ENCODE assay signal across 11 mouse cellular contexts in the genomic region with DNA sequence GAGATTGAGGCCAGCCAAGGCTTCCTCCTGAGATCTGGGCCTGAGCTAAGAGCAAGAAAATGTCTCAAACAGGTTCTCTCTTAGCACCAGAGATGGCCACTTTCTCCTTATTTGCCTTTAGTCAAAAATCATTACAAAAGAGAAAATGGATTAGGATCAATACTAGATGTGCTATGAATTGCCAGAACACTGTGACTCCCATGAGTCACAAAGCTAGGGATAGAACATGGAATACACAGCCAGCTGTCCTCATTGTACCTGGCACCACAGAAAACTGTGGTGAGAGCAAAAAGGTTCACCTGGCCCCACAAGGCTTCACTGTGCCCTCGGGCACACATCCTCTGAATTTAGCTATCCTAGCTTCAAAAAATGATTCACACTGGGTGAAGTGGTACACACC. TPM values are rescaled to one million over a fixed set of nuclear protein-coding genes. Genes with fewer than 3 reads are reported as not detected.
DNase-seq lines count a peak whose midpoint lies in the region; ATAC-seq and TF ChIP-seq lines count a peak whose summit lies in the region.
"Had no signal": no experiment of that assay in that cellular context is flagged by ENCODE, and none has a peak within 500 bp of the region (broad histone marks: within the 10 kb centered on the region; RNA-seq: fewer than 3 reads in every experiment).

No protein-coding gene starts in this region.

- peaks cover 49% of the 10 kb centered on the region for H3K4me1 ChIP-seq in forebrain, embryonic 13.5 days
- H3K4me1 ChIP-seq in forebrain, embryonic 16.5 days (replicated peaks; ENCODE audit: control insufficient read depth, insufficient read depth, low read length) = peaks cover 34% of the 10 kb centered on the region
- peaks cover 18% of the 10 kb centered on the region for H3K4me1 ChIP-seq in liver, adult 2 months (ENCODE audit: control insufficient read depth, insufficient read depth, low read length)
- peaks cover 27% of the 10 kb centered on the region for H3K4me1 ChIP-seq in liver, embryonic 11.5 days (replicated peaks; ENCODE audit: control insufficient read depth, insufficient read depth, low read length)
- peaks cover 27% of the 10 kb centered on the region for H3K4me1 ChIP-seq in brown adipose tissue, adult 24 weeks (ENCODE audit: control insufficient read depth, insufficient read depth, insufficient read length, low read length)
- H3K4me1 ChIP-seq in forebrain, embryonic 10.5 days = peaks cover 39% of the 10 kb centered on the region

- H3K36me3 ChIP-seq in forebrain, embryonic 13.5 days (ENCODE audit: poor library complexity, severe bottlenecking) = 0 out of 2 replicates have a peak, but pooled peaks cover 7% of the 10 kb centered on the region
- no peaks in the 10 kb centered on the region for H3K36me3 ChIP-seq in forebrain, embryonic 16.5 days (ENCODE audit: control insufficient read depth, insufficient read depth)
- peaks cover 4% of the 10 kb centered on the region; the same call in 1 of the 2 replicates for H3K36me3 ChIP-seq in liver, adult 2 months (ENCODE audit: control insufficient read depth, insufficient read depth, low read length)
- no peaks in the 10 kb centered on the region; the same call in 1 of the 2 replicates for H3K36me3 ChIP-seq in liver, embryonic 11.5 days (ENCODE audit: control insufficient read depth, insufficient read depth, low read length)
- H3K36me3 ChIP-seq in forebrain, embryonic 10.5 days (replicated peaks) = peaks cover 22% of the 10 kb centered on the region

- H3K9me3 ChIP-seq in forebrain, embryonic 13.5 days (replicated peaks) = no peaks in the 10 kb centered on the region
- no peaks in the 10 kb centered on the region for H3K9me3 ChIP-seq in forebrain, embryonic 16.5 days (ENCODE audit: control insufficient read depth, low read length)
- no peaks in the 10 kb centered on the region for H3K9me3 ChIP-seq in liver, embryonic 11.5 days (ENCODE audit: control insufficient read depth, low read length)
- no peaks in the 10 kb centered on the region for H3K9me3 ChIP-seq in forebrain, embryonic 10.5 days

- no peak overlapping the region for H3K4me2 ChIP-seq in forebrain, embryonic 13.5 days
- no peak overlapping the region for H3K4me2 ChIP-seq in forebrain, embryonic 16.5 days (ENCODE audit: low read length)
- no peak overlapping the region for H3K4me2 ChIP-seq in liver, embryonic 11.5 days

- TF ChIP-seq CTCF in liver, adult 2 months (IDR thresholded peaks at IDR 0.05; ENCODE audit: low read depth, low read length) = no peak

- H3K27ac ChIP-seq in forebrain, embryonic 13.5 days = no peak overlapping the region
- H3K27ac ChIP-seq in forebrain, embryonic 16.5 days (ENCODE audit: low read length) = no peak overlapping the region
- H3K27ac ChIP-seq in liver, adult 2 months (replicated peaks; ENCODE audit: insufficient read depth, low read depth, low read length) = peak overlapping the region; percentile 36; the same call in 1 of the 2 replicates
- H3K27ac ChIP-seq in liver, embryonic 11.5 days (ENCODE audit: low read depth, low read length) = no peak overlapping the region
- H3K27ac ChIP-seq in brown adipose tissue, adult 24 weeks (replicated peaks; ENCODE audit: low read depth, low read length) = 0 out of 2 replicates have a peak overlapping the region, but pooled peaks have one; percentile 4
- no peak overlapping the region for H3K27ac ChIP-seq in forebrain, embryonic 10.5 days

- no peak for ATAC-seq in forebrain, embryonic 13.5 days
- ATAC-seq in forebrain, embryonic 16.5 days = no peak
- no peak for ATAC-seq in liver, embryonic 11.5 days (replicated peaks; ENCODE audit: low FRiP score)

- no peaks in the 10 kb centered on the region for H3K27me3 ChIP-seq in forebrain, embryonic 13.5 days
- no peaks in the 10 kb centered on the region for H3K27me3 ChIP-seq in forebrain, embryonic 16.5 days (replicated peaks; ENCODE audit: control insufficient read depth, insufficient read depth, low read length)
- H3K27me3 ChIP-seq in liver, adult 2 months (ENCODE audit: control insufficient read depth, insufficient read depth, low read length) = no peaks in the 10 kb centered on the region
- no peaks in the 10 kb centered on the region for H3K27me3 ChIP-seq in liver, embryonic 11.5 days (replicated peaks; ENCODE audit: control insufficient read depth, insufficient read depth, low read length)
- H3K27me3 ChIP-seq in forebrain, embryonic 10.5 days (ENCODE audit: poor library complexity, severe bottlenecking) = no peaks in the 10 kb centered on the region

- intact Hi-C loops in left cerebral cortex, postnatal 4 days (cut with DNase I) = no loop called here

- WGBS in forebrain, embryonic 13.5 days = 85% methylated on average over 1 of the region's 1 CpGs
- WGBS in forebrain, embryonic 16.5 days = 93% methylated on average over 1 of the region's 1 CpGs
- WGBS in liver, adult 2 months = 26% methylated on average over 1 of the region's 1 CpGs
- 74% methylated on average over 1 of the region's 1 CpGs for whole genome bisulfite sequencing in liver, embryonic 11.5 days
- 79% methylated on average over 1 of the region's 1 CpGs for WGBS in forebrain, embryonic 10.5 days

- DNase-seq in liver, adult 2 months (ENCODE audit: extremely low read depth, low read depth, low spot score) = peak; percentile 74
- DNase-seq in liver, embryonic 11.5 days (ENCODE audit: low spot score) = no peak
- DNase-seq in naive thymus-derived CD4-positive, alpha-beta T cell, adult 2 months (ENCODE audit: low read depth) = peak; percentile 33
- no peak for DNase-seq in left cerebral cortex, postnatal 4 days
- no peak for DNase-seq in forebrain, embryonic 10.5 days (ENCODE audit: extremely low spot score, low spot score)
- DNase-seq: heart, postnatal 10 days; thymus, postnatal 25 days had no signal

- peaks cover 17% of the 10 kb centered on the region for H3K79me2 ChIP-seq in liver, adult 2 months (ENCODE audit: control insufficient read depth, insufficient read depth, low read length)

- H3K9ac ChIP-seq in forebrain, embryonic 13.5 days = 0 out of 2 replicates have a peak overlapping the region, but pooled peaks have one; percentile 35
- no peak overlapping the region for H3K9ac ChIP-seq in forebrain, embryonic 16.5 days (replicated peaks; ENCODE audit: low read depth, low read length)
- H3K9ac ChIP-seq in liver, adult 2 months (ENCODE audit: low read depth, low read length) = no peak overlapping the region; the same call in 1 of the 2 replicates
- no peak overlapping the region for H3K9ac ChIP-seq in liver, embryonic 11.5 days (ENCODE audit: low read depth, low read length)

- H3K4me3 ChIP-seq in forebrain, embryonic 13.5 days = no peak overlapping the region
- no peak overlapping the region for H3K4me3 ChIP-seq in forebrain, embryonic 16.5 days (replicated peaks; ENCODE audit: low read length)
- no peak overlapping the region for H3K4me3 ChIP-seq in liver, adult 2 months (ENCODE audit: insufficient read depth, low read depth, low read length)
- no peak overlapping the region for H3K4me3 ChIP-seq in liver, embryonic 11.5 days (ENCODE audit: low read depth, low read length)
- no peak overlapping the region for H3K4me3 ChIP-seq in brown adipose tissue, adult 24 weeks (ENCODE audit: insufficient read depth, low read depth, low read length)
- no peak overlapping the region for H3K4me3 ChIP-seq in forebrain, embryonic 10.5 days
- H3K4me3 ChIP-seq: erythroblast, embryonic 14.5 days had no signal

- no peak for TF ChIP-seq POLR2A in liver, adult 2 months (IDR thresholded peaks at IDR 0.05; ENCODE audit: extremely low read depth, insufficient read depth, low read length)

RNA-seq across cellular contexts. Expression of gene Naif1, which starts 1.8 kb away (rescaled TPM):
- 5.4 and 5.6 TPM in 2 replicates for polyA plus RNA-seq in forebrain, embryonic 13.5 days (2015; fragmentation: Nextera tagmentation; extraction: Ambion mirVana)
- 7.0 and 7.5 TPM in 2 replicates for polyA plus RNA-seq in forebrain, embryonic 16.5 days (2015; fragmentation: Nextera tagmentation; extraction: Ambion mirVana)
- 0.67 and 0.83 TPM in 2 replicates for total RNA-seq in liver, adult 2 months (2014; rRNA removed)
- 2.9 and 3.0 TPM in 2 replicates for polyA plus RNA-seq in liver, adult 2 months (2012; rRNA removed)
- polyA plus RNA-seq in liver, embryonic 11.5 days (2014; fragmentation: Nextera tagmentation; extraction: Ambion mirVana) = 4.5 and 5.4 TPM in 2 replicates
- polyA plus RNA-seq in brown adipose tissue, adult 24 weeks (2012; ENCODE audit: insufficient read depth, insufficient read length, missing spikeins) = 1.8 and 2.1 TPM in 2 replicates
- 1 to 10 TPM; 3.1 to 4.0 TPM for total RNA-seq in left cerebral cortex, postnatal 4 days (2021)
- 6.6 and 6.7 TPM in 2 replicates for polyA plus RNA-seq in forebrain, embryonic 10.5 days (2016; fragmentation: Nextera tagmentation; extraction: Ambion mirVana)

RNA-seq across cellular contexts. Expression of gene Slc25a25, which starts 2.8 kb away (rescaled TPM):
- 37.4 and 42.4 TPM in 2 replicates for polyA plus RNA-seq in forebrain, embryonic 13.5 days (2015; fragmentation: Nextera tagmentation; extraction: Ambion mirVana)
- polyA plus RNA-seq in forebrain, embryonic 16.5 days (2015; fragmentation: Nextera tagmentation; extraction: Ambion mirVana) = 46.9 and 47.7 TPM in 2 replicates
- total RNA-seq in liver, adult 2 months (2014; rRNA removed) = 40.0 and 41.9 TPM in 2 replicates
- 57.9 and 124 TPM in 2 replicates for polyA plus RNA-seq in liver, adult 2 months (2012; rRNA removed)
- polyA plus RNA-seq in liver, embryonic 11.5 days (2014; fragmentation: Nextera tagmentation; extraction: Ambion mirVana) = 10.4 and 12.7 TPM in 2 replicates
- polyA plus RNA-seq in brown adipose tissue, adult 24 weeks (2012; ENCODE audit: insufficient read depth, insufficient read length, missing spikeins) = 9.2 and 11.0 TPM in 2 replicates
- total RNA-seq in left cerebral cortex, postnatal 4 days (2021) = 10 to 100 TPM; 47.9 to 50.8 TPM
- 25.0 and 26.3 TPM in 2 replicates for polyA plus RNA-seq in forebrain, embryonic 10.5 days (2016; fragmentation: Nextera tagmentation; extraction: Ambion mirVana)

RNA-seq across cellular contexts. Expression of gene Ptges2, which starts 52.8 kb away (rescaled TPM):
- 28.5 and 30.1 TPM in 2 replicates for polyA plus RNA-seq in forebrain, embryonic 13.5 days (2015; fragmentation: Nextera tagmentation; extraction: Ambion mirVana)
- polyA plus RNA-seq in forebrain, embryonic 16.5 days (2015; fragmentation: Nextera tagmentation; extraction: Ambion mirVana) = 35.6 and 42.7 TPM in 2 replicates
- total RNA-seq in liver, adult 2 months (2014; rRNA removed) = 22.6 and 30.7 TPM in 2 replicates
- 24.4 and 25.5 TPM in 2 replicates for polyA plus RNA-seq in liver, adult 2 months (2012; rRNA removed)
- 23.0 and 23.6 TPM in 2 replicates for polyA plus RNA-seq in liver, embryonic 11.5 days (2014; fragmentation: Nextera tagmentation; extraction: Ambion mirVana)
- polyA plus RNA-seq in brown adipose tissue, adult 24 weeks (2012; ENCODE audit: insufficient read depth, insufficient read length, missing spikeins) = 87.7 and 101 TPM in 2 replicates
- 10 to 100 TPM; 44.9 to 48.1 TPM for total RNA-seq in left cerebral cortex, postnatal 4 days (2021)
- polyA plus RNA-seq in forebrain, embryonic 10.5 days (2016; fragmentation: Nextera tagmentation; extraction: Ambion mirVana) = 23.8 and 26.4 TPM in 2 replicates

Comparison
In these comparisons a context has a peak if more than half of its experiments do, and no peak if none do; other contexts are left out.
1. H3K27ac ChIP-seq: peak in liver, adult 2 months (single experiment) and brown adipose tissue, adult 24 weeks (single experiment); none in forebrain, embryonic 13.5 days (single experiment), forebrain, embryonic 16.5 days (single experiment), liver, embryonic 11.5 days (single experiment) and forebrain, embryonic 10.5 days (single experiment).
2. DNase-seq: peak in liver, adult 2 months (single experiment) and naive thymus-derived CD4-positive, alpha-beta T cell, adult 2 months (single experiment); none in liver, embryonic 11.5 days (single experiment), left cerebral cortex, postnatal 4 days (single experiment) and forebrain, embryonic 10.5 days (single experiment).